Mouse (Mus musculus) forebrain, embryonic 13.5 days (tissue): ENCODE measurements around the gene Tada3. TPM values are rescaled to one million over a fixed set of nuclear protein-coding genes. Genes with fewer than 3 reads are reported as not detected.
"Not testable (repeated sequence)": the region's sequence is repeated elsewhere in the genome, so short reads cannot be mapped to it uniquely, and the experiment has no call there.

Source experiments
- ATAC-seq: fragments of 200-750 bp; cut with Nextera tagmentation; 2 replicates; pipeline ENCODE4 v1.8.0; 2017
- H3K27ac ChIP-seq: fragments of 300-500 bp; sonication (generic); 2 replicates; pipeline ENCODE4 v1.5.1; 2015; ENCODE audit warnings: inconsistent platforms, mild to moderate bottlenecking, moderate library complexity
- H3K27me3 ChIP-seq: fragments of 300-500 bp; sonication (generic); 2 replicates; pipeline ENCODE4 v1.6.1; 2015; ENCODE audit warnings: mild to moderate bottlenecking, inconsistent platforms
- H3K36me3 ChIP-seq: fragments of 300-500 bp; sonication (generic); 2 replicates; pipeline ENCODE4 v1.6.1; 2015; ENCODE audit warnings: mild to moderate bottlenecking, inconsistent platforms; ENCODE audit not compliant: poor library complexity, severe bottlenecking
- H3K4me1 ChIP-seq: fragments of 300-500 bp; sonication (generic); 2 replicates; pipeline ENCODE4 v1.6.1; 2015; ENCODE audit warnings: inconsistent platforms
- H3K4me2 ChIP-seq: fragments of 300-500 bp; sonication (generic); 2 replicates; pipeline ENCODE4 v1.6.1; 2015; ENCODE audit warnings: inconsistent platforms, mild to moderate bottlenecking, moderate library complexity
- H3K4me3 ChIP-seq: fragments of 300-500 bp; sonication (generic); 2 replicates; pipeline ENCODE4 v1.5.1; 2015; ENCODE audit warnings: mild to moderate bottlenecking, inconsistent platforms
- H3K9ac ChIP-seq: fragments of 300-500 bp; sonication (generic); 2 replicates; pipeline ENCODE4 v1.6.1; 2015; ENCODE audit warnings: mild to moderate bottlenecking, inconsistent platforms
- H3K9me3 ChIP-seq: fragments of 300-500 bp; sonication (generic); replicated peaks from 2 replicates; pipeline ENCODE4 v1.6.1; 2016; ENCODE audit warnings: inconsistent platforms
- WGBS: fragments of 180-500 bp; shearing (Covaris S2); methylation state at CpG from one replicate; pipeline ENCODE4 v1.1.7; 2015; 5-methylcytosine and 5-hydroxymethylcytosine counted together
- microRNA-seq: library from miRNA; unstranded; fragments of <30 nt; microRNA quantifications from one replicate; pipeline ENCODE4, GENCODE M21; 2016
- polyA plus RNA-seq: library from polyadenylated mRNA; unstranded; fragments of >200 nt; fragmentation: Nextera tagmentation; extraction: Ambion mirVana; gene quantifications from 2 replicates; pipeline ENCODE4 v1.2.1, GENCODE M21; 2015

The Tada3 gene
- polyA plus RNA-seq, 1 experiment from 2014 or later = 65.4 TPM

DNA sequence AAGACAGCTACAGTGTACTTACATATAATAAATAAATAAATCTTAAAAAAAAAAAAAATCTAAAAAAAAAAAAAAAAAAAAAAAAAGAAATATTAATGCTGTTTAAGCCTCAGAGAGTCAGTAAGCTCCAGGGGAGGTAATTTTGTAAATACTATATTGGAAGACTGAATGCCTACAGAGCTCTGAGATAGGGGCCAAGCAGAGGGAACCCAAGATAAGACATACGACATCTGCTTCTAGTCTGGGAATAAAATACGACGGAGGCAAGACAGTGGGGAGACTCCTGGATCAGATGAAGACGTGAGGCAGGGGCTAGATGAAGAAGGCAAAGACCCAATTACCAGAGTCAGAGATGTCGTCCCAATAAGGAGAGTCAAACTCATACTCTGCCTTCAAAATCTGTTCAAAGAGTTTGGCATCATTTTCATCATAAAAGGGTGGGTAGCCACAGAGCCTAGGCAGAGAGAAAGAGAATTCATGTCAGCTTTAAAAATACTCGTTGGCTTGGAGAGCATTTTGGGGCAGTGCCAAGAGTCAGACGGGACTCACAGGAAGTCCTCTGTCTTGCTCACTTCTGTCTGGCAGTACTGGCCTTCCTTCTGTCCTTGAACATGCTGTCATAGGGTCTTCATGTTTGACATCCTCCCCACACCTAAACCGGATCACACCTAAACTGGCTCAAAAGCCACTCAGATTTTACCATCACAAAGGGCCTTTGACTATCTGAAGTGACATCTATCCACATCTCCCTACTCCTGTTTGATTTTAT lies 40.6 kb downstream of the Tada3 start:
- WGBS = 77% methylated on average over 8 of the region's 8 CpGs
- Histone ChIP-seq H3K36me3 (peaks cover 66% of the 10 kb centered on the region), H3K27me3 (no peaks in the 10 kb centered on the region), H3K4me3 (no peak overlapping the region), H3K4me2 (no peak overlapping the region), H3K27ac (no peak overlapping the region), H3K4me1 (peaks cover 12% of the 10 kb centered on the region), H3K9me3 (no peaks in the 10 kb centered on the region), H3K9ac (no peak overlapping the region)
- ATAC-seq = no peak

DNA sequence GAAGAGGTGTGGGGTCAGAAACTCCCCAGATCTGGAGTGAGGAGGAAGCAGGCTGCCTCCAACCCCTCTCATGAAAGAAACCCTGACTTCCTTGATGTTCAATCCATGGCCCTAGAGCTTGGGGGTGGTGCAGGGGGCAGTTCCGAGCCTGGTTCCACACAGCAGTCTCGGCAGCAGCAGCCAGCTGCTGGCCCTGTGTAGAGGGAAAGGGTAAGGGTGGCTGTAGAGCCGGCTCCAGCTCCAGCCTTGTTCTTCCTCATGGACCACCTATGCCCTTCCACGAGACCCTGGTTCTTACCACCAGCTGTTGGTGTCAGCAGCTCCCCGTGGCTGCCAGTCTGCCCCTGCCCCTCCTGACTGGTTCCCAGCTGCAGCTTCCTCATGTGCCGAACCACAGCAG lies 43.5 kb downstream of the Tada3 start:
- H3K36me3 ChIP-seq = peaks cover 70% of the 10 kb centered on the region
- 85% methylated on average over 6 of the region's 6 CpGs for WGBS
- no peak for ATAC-seq
- H3K4me3 ChIP-seq = no peak overlapping the region
- H3K4me2 ChIP-seq = no peak overlapping the region
- H3K27ac ChIP-seq = no peak overlapping the region
- peaks cover 9% of the 10 kb centered on the region for H3K4me1 ChIP-seq
- no peak overlapping the region for H3K9ac ChIP-seq
- H3K27me3 ChIP-seq = no peaks in the 10 kb centered on the region
- H3K9me3 ChIP-seq = no peaks in the 10 kb centered on the region

DNA sequence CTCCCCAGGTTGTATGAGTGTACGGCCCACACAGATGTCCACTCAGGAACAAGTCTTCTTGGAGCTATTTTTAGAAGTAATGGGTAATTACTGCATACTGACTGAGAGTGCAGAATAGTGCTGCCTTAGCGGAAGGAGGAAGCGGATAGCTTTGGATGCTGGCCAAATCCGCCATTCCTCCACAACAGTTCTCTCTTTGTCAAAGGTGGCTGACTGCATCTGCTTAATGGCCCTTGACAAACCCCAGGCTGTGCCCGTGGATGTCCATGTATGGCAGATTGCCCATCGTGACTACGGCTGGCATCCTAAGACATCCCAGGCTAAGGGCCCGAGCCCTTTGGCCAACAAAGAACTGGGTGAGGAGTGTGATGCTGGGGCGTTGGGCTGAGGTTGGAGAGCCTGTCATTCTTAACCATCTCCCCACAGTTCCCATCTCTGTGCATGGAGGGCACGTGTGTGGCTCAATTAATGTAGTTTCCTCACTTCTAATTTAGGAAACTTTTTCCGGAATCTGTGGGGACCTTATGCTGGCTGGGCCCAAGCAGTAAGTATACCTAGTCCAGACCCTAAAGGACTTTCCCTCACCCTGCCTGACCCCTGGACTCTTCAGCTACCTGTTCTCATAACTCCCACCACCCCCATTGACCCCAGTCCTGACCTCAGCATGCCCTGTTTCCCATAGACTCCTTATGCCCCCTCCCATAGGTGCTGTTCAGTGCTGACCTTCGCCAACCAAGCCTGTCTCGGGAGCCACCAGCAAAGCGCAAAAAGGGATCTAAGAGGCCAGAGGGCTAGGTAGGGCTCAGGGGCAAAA lies 44.3 kb downstream of the Tada3 start:
- ATAC-seq = peak; percentile 63
- H3K4me1 ChIP-seq = peaks cover 9% of the 10 kb centered on the region
- H3K36me3 ChIP-seq = peaks cover 69% of the 10 kb centered on the region
- H3K27ac ChIP-seq = peak overlapping the region; percentile 51
- peak overlapping the region; percentile 4; the same call in 1 of the 2 replicates for H3K4me2 ChIP-seq
- no peak overlapping the region for H3K9ac ChIP-seq
- no peaks in the 10 kb centered on the region for H3K27me3 ChIP-seq
- no peaks in the 10 kb centered on the region for H3K9me3 ChIP-seq
- WGBS = 49% methylated on average over 14 of the region's 14 CpGs
- H3K4me3 ChIP-seq = no peak overlapping the region

DNA sequence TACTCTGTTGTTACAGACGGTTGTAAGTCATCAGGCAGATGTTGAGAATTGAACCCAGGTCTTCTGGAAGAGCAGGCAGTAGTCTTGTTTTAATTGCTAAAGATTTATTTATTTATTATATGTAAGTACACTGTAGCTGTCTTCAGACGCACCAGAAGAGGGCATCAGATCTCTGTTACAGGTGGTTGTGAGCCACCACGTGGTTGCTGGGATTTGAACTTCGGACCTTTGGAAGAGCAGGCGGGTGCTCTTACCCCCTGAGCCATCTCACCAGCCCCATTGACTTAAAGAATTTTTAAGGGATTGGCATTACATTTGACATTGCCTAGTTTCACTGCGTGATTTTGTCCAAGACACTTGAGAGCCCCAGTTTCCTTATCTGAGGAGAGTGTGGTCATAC lies 44.9 kb downstream of the Tada3 start:
- ATAC-seq, H3K4me1 ChIP-seq, H3K27me3 ChIP-seq, H3K4me3 ChIP-seq, H3K9ac ChIP-seq, H3K4me2 ChIP-seq, H3K9me3 ChIP-seq: not testable (repeated sequence)
- Histone ChIP-seq H3K36me3 (peaks cover 63% of the 10 kb centered on the region), H3K27ac (peak overlapping the region; percentile 51; the same call in 1 of the 2 replicates)
- WGBS = 71% methylated on average over 6 of the region's 6 CpGs

DNA sequence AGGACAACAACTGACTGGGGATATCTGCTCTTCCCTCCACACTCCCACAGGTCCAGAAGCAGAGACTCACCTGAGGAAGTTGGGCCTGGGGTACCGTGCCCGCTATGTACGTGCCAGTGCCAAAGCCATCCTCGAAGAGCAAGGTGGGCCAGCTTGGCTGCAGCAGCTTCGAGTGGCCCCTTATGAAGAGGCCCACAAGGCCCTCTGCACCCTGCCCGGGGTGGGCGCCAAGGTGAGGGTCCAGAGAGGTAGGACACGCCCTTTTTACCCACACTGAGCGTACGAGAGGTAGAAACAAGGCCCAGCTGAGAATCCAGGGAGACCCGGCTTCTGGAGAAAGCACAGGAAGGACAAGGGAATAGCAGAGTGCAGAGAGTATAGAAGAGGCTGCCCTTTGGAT lies 46.0 kb downstream of the Tada3 start:
- Histone ChIP-seq H3K27ac (no peak overlapping the region), H3K9ac (no peak overlapping the region), H3K9me3 (no peaks in the 10 kb centered on the region), H3K4me1 (peaks cover 15% of the 10 kb centered on the region), H3K4me3 (no peak overlapping the region), H3K4me2 (no peak overlapping the region), H3K27me3 (no peaks in the 10 kb centered on the region), H3K36me3 (peaks cover 54% of the 10 kb centered on the region)
- ATAC-seq = no peak
- WGBS = 87% methylated on average over 11 of the region's 11 CpGs

DNA sequence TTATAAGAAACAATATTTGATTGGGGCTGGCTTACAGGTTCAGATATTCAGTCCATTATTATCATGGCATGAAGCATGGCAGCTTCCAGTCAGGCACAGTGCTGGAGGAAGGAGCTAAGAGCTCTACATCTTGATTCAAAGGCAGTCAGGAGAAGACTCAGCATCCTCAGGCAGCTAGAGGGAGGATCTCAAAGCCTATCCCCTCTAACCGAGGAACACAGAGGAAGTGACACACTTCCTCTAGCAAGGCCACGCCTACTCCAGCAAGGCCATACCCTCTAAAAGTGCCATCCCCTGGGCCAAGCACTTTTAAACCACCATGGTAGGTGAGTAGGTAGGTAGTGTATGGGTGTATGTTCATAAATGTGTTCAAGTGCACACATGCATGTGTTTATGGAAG lies 47.1 kb downstream of the Tada3 start:
- Histone ChIP-seq H3K9me3 (no peaks in the 10 kb centered on the region), H3K4me2 (no peak overlapping the region), H3K36me3 (peaks cover 45% of the 10 kb centered on the region), H3K27ac (no peak overlapping the region), H3K4me1 (peaks cover 22% of the 10 kb centered on the region), H3K4me3 (no peak overlapping the region), H3K27me3 (no peaks in the 10 kb centered on the region), H3K9ac (no peak overlapping the region)
- WGBS = 74% methylated on average over 2 of the region's 2 CpGs
- ATAC-seq = no peak

DNA sequence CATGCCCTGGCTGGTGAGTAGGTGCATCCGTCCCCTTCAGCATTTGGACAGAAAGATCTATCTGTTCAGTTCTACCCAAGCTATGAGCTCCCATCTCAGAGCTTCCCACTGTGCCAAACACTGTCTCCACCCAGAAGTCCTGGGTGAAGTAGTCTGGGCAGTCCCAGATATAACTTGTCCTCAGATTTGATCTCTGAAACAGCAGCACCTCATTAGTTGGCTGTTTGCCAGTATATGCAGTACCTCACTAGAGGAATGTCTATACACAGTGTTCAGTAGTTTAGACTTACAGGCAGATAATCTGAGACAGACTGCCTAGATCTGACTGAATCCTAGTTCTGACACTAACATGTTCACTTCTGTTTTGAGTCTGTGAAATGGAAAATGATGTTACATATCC lies 48.3 kb downstream of the Tada3 start:
- peaks cover 45% of the 10 kb centered on the region for H3K36me3 ChIP-seq
- H3K9ac ChIP-seq = no peak overlapping the region
- H3K27ac ChIP-seq = no peak overlapping the region
- H3K4me1 ChIP-seq = peaks cover 27% of the 10 kb centered on the region
- no peaks in the 10 kb centered on the region for H3K27me3 ChIP-seq
- no peak overlapping the region for H3K4me3 ChIP-seq
- 96% methylated on average over 1 of the region's 1 CpGs for WGBS
- H3K4me2 ChIP-seq = no peak overlapping the region
- no peaks in the 10 kb centered on the region for H3K9me3 ChIP-seq
- no peak for ATAC-seq

DNA sequence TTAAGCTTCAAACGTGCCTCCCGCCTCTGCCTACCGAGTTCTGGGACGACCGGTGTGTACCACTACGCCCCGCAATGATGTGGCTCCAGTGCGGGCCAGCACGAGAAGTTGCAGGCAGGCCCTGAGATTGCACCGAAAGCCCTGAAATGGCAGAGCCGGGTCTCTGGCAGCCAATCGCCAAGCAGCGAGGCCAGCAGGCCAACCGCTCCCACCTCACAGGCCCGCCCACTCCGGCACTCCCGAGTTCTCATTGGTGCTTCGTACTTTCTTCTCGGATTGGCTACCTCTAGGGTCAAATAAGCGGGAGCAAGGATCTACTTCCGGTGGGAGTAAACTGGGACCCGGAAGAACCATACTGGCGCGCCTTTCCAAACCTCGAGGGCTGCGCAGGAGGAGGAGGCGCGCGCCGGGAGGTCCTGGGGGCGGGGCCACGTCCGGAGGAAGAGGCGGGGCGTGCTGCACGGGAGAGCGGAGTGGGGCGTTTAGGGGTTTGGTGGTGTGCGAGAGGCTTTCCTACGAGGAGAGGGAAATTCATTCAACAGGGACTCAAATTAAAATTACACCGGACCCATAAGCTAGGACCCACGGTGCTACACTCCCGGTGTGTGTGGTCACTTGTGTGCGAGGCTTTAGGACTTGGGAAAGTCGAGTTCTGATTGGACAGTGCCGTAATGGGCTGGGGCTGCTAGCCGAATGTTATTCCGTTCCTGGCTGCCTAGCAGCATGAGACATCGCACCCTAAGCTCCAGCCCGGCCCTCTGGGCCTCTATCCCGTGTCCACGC lies 51.0 kb downstream of the Tada3 start, which contains the start of gene Ogg1:
Ogg1 (plus strand) TSS at position 440 of the 783 bp plus-strand sequence.
- Histone ChIP-seq H3K4me2 (peak within 1 kb of the TSS; percentile 92), H3K27me3 (no peaks in the 10 kb centered on the region), H3K27ac (peak within 1 kb of the TSS; percentile 91), H3K36me3 (peaks cover 55% of the 10 kb centered on the region), H3K4me1 (peaks cover 17% of the 10 kb centered on the region), H3K4me3 (peak within 1 kb of the TSS; percentile 59), H3K9ac (peak within 1 kb of the TSS; percentile 84), H3K9me3 (no peaks in the 10 kb centered on the region)
- under 1% methylated on average over 51 of the region's 52 CpGs for WGBS
- ATAC-seq = peak; percentile 99

Small RNA genes within 50 kb of the gene (microRNA-seq; reads per million reads assigned to microRNA genes)
- gene Gm24387 = not detected

Other genes starting within 250 kb of the Tada3 start
- gene Lhfpl4, start 182.5 kb downstream of the Tada3 start, polyA plus RNA-seq = 29.6 and 33.8 TPM in 2 replicates
- 42.5 and 45.4 TPM in 2 replicates for gene Mtmr14, start 140.0 kb downstream of the Tada3 start, polyA plus RNA-seq
- 0.39 and 0.68 TPM in 2 replicates for gene Cpne9, start 95.6 kb downstream of the Tada3 start, polyA plus RNA-seq
- 20.0 and 21.5 TPM in 2 replicates for gene Brpf1, start 70.7 kb downstream of the Tada3 start, polyA plus RNA-seq
- gene Ogg1, start 50.9 kb downstream of the Tada3 start, polyA plus RNA-seq = 11.4 and 13.3 TPM in 2 replicates
- 56.1 and 62.7 TPM in 2 replicates for gene Camk1, start 33.9 kb downstream of the Tada3 start, polyA plus RNA-seq
- 368 and 377 TPM in 2 replicates for gene Arpc4, start 232 bp upstream of the Tada3 start, polyA plus RNA-seq
- gene Ttll3, start 11.4 kb upstream of the Tada3 start, polyA plus RNA-seq = 6.7 and 7.6 TPM in 2 replicates
- gene Rpusd3, start 41.5 kb upstream of the Tada3 start, polyA plus RNA-seq = 20.8 and 24.4 TPM in 2 replicates
- gene Cidec, start 57.9 kb upstream of the Tada3 start, polyA plus RNA-seq = not detected in 2 replicates
- 86.0 and 92.1 TPM in 2 replicates for gene Jagn1, start 64.7 kb upstream of the Tada3 start, polyA plus RNA-seq
- gene Il17re, start 80.6 kb upstream of the Tada3 start, polyA plus RNA-seq = 0.05 TPM in 1 of 2 replicates, not detected in the other
- 0.84 and 1.4 TPM in 2 replicates for gene Il17rc, start 93.5 kb upstream of the Tada3 start, polyA plus RNA-seq
- gene Creld1, start 105.4 kb upstream of the Tada3 start, polyA plus RNA-seq = 47.4 and 47.5 TPM in 2 replicates
- gene Prrt3, start 124.0 kb upstream of the Tada3 start, polyA plus RNA-seq = 2.8 and 3.1 TPM in 2 replicates
- 84.7 and 87.8 TPM in 2 replicates for gene Emc3, start 153.8 kb upstream of the Tada3 start, polyA plus RNA-seq
- 11.9 and 14.1 TPM in 2 replicates for gene Fancd2, start 153.8 kb upstream of the Tada3 start, polyA plus RNA-seq
- 0.28 TPM in 1 of 2 replicates, not detected in the other for gene Fancd2os, start 222.8 kb upstream of the Tada3 start, polyA plus RNA-seq
- gene Brk1, start 226.9 kb upstream of the Tada3 start, polyA plus RNA-seq = 227 TPM in 2 replicates
- gene Vhl, start 246.1 kb upstream of the Tada3 start, polyA plus RNA-seq = 57.3 and 63.9 TPM in 2 replicates